Mouse (Mus musculus) cerebellum, adult 9-11 months (tissue): Measurements from ENCODE around the gene Crybg3.

Experiments used
- DNase-seq: peaks from one replicate; pipeline ENCODE4 v3.0.0; 2022

Crybg3 gene

DNA sequence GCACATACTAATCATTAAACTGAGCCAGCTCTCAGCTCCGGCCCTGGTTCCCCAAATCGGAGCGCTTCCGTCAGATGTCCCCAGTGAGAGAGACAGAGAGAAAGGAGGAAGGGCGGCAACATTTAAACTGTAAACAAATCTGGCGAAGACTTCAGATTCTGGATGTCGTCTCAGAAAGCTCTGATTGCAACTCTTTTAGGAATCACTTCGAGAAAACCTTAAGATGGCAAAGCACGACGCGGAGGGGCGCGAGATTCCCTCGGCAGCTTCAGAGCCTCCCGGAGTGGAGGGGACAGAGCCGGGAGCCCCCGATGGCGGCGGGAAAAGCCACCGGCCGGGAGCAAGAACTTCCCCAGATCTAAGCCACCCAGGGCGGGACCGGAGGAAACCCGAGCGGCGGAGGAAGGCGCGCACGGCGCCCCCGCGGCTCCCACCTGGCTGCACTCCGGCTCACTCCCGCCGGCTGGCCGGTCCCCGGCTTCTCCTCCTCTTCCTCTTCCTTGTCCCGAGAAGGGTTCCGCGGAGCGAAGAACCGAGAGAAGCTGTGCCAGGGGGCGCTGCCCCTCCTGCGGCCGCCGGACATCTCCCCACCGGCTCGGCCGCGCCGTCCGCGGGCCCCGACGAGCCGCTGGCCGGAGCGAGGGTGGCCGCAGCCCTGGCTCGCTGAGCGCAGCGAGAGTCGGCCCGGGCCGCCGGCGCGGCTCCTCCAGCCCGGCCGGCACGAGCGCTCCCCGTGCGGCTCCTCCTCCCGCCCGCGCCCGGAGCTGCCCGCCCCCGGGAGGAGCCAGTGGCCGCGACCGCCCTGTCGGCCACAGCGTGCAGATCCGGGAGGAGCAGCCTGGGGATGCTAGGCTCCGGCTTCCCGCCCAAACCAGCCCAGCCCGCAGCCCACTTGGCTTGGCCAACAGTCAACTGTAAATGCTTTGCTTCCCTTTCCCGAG, at the start of gene Crybg3:
TSS of gene Crybg3 (minus strand) at position 669 of the 941 bp plus-strand sequence.
- DNase-seq, result peak; percentile 55

DNA sequence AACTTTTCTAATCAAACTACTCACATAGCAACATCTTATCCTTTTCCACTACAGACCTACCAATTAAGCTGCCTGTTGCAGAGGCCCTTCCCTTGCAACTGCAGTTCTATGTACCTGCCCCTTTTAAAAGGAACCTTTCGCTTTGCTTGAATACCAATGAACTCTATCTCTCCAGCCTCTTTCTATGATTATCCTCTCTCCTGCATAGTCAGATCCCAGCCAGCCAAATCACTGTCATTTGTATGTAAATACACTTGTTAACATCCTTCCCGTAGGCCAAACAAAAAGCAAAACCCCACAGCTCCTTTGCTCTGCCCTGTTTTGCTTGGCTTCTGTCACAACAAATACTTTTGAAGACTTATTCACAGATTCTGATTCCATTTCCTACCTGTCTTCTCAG, 43.0 kb upstream of the Crybg3 start:
- no peak for DNase-seq

DNA sequence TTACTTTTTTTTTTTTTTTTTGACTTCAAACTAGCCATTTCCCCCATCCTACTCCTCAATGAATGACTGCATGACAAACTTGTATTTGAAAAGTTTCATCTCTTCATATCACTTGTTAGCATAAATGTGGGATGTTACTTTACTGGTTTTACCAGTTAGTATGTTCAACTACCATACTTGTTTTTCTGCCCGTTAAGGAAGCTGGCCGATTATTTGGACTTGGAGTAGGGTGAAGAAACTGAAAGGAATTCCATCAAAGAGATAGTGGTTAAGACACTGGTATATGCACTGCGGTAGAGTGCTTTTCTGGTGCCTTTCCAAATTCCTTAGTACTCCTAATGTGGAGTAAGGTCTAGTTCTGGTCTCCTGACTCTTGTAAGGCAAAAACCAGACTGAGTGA, 39.2 kb upstream of the Crybg3 start:
- DNase-seq, result no peak

GRCm38 (mm10) chr16:59639102-59639691, 38.4 kb upstream of the Crybg3 start, which contains the start of gene Arl6:
TSS of gene Arl6 (minus strand) at chr16:59639391.
- peak; percentile 95 for DNase-seq

DNA sequence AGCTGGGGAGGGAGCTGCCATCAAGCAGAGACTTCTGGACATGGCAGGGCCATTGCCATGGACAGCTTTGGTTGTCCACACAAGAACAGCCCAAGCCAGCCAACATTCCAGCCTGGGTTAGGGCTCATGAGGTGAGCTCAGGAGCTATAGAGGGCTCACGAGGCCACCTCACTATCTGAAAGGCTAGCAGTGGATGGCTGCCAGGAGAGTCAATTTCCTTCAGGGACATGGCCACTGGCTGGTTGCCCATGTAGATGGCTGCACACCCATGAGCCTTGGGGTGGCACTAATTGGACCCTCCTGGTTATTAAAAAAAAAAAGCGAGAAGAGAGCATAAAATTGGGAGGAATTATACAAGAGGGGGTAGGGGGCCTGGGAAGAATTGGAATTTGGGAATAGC, 33.8 kb upstream of the Crybg3 start:
- peak; percentile 35 for DNase-seq

DNA sequence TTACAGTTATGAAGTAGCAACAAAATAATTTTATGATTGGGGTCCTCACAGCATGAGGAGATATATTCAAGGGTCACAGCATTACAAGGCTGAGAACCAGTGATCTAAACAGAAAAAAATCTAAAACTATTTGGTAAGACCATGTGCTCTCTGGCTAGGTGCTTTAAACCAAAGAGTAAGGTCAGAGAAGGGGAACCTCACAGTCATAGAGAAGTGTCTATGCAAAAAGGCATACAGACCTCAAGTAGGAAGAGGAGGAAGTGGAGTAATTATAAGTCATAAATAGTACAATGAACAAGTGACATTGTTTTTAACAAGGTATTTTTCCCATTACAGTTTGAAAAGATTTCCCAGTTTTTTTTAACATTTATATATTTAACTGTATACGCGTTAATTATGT, 20.8 kb upstream of the Crybg3 start:
- DNase-seq, result no peak

GRCm38 (mm10) chr16:59617167-59617566, 16.4 kb upstream of the Crybg3 start:
- DNase-seq, result peak; percentile 18

- DNase-seq, result no peak
These were observed 14.9 kb upstream of the Crybg3 start for GRCm38 (mm10) chr16:59615675-59616074.

DNA sequence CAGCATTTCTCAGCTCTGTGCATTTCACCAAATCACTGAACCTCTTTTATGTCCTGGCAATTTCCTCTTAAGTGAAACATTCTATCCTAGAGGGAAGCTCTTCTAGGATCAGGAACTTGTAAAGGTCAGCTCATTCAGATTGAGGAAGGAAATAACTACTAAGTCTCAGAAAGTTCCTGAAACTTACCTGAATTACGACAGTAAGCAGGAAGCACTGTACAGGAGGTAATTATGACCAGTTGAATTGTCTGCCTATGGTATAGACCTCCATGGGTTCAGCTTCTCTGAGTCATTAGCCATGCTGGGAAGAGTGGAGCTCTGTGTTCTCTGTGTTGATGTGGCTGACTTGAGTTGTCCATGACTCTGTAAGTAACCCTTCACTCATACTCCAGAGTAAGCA, 10.0 kb upstream of the Crybg3 start:
- DNase-seq, result no peak

GRCm38 (mm10) chr16:59604078-59604781, 3.5 kb upstream of the Crybg3 start:
- no peak for DNase-seq

GRCm38 (mm10) chr16:59599411-59600265, 1.1 kb downstream of the Crybg3 start:
- DNase-seq, result no peak

DNA sequence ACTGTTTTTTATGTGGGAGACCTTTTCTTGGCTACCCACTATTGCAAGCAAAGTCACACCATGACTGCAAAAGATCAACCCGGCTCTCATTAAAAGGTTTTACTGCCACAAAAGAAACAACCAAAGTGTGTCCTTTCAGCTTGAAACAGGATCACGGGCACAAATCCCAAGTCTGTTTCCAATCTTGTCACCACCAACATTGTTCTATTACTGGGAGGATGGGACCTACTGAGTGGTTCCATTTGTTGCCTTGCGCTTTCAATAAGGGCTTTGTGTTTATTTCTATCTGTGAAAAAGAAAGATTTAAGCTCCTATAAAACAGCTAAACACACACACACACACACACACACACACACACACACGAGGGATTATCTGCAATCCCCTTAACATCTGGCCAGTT, 1.8 kb downstream of the Crybg3 start:
- no peak for DNase-seq

- no peak for DNase-seq
These were observed 3.5 kb downstream of the Crybg3 start for GRCm38 (mm10) chr16:59597256-59597655.

DNA sequence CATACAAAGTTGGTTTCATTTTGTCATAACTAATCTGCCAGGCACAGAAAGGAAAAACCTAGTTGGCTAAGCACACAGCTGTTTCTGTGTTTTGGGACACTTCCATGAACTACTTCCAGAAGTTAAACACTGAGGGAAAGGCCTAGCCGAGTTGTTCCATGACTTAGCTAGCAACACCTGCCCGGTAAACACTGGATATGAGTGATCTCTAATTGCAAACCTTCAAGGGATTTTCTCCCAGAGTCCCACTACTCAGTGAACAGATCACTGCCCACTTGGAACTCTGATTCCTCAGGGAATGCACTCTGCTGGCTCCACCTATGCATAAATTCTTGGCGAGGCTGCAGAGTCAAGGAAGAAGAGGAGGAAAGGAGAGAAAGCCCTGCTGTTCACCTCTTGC, 6.1 kb downstream of the Crybg3 start:
- DNase-seq, result no peak

- DNase-seq, result no peak
These were observed 10.0 kb downstream of the Crybg3 start for GRCm38 (mm10) chr16:59590790-59591189.

DNA sequence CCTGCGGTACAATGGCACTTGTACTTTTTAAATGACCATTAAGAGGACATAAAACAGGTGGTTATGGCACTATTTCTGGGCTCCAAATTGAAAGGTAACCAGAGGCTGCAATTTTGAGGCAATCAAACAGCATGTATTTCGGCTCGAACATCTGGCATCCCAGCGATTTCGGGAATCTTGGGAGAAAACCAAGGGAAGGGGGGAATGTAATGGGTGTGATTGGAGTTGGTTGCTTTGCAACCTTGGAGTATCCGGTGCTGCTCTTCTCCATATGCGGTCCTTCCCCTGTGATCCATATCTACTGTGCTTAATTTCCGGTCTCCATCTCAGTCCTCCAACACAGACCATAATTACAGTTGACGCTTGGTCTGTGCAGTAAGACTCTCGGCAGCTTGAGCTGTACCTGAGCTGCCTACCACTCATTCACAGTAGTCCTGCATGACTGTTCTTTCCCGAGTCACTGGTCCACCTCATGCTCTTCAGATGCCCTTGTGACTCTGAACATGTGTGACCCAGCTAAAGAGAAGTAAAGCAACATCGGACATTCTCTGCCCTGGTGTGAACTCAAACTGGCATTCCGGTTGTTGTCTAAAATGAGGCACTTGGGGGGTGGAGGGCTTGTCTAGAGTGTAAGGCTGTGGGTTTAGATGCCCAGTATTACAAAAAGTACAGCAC, 12.3 kb downstream of the Crybg3 start:
- no peak for DNase-seq

- no peak for DNase-seq
These were observed 13.0 kb downstream of the Crybg3 start for GRCm38 (mm10) chr16:59587816-59588215.

- DNase-seq, result no peak
These were observed 13.9 kb downstream of the Crybg3 start for GRCm38 (mm10) chr16:59586911-59587310.

DNA sequence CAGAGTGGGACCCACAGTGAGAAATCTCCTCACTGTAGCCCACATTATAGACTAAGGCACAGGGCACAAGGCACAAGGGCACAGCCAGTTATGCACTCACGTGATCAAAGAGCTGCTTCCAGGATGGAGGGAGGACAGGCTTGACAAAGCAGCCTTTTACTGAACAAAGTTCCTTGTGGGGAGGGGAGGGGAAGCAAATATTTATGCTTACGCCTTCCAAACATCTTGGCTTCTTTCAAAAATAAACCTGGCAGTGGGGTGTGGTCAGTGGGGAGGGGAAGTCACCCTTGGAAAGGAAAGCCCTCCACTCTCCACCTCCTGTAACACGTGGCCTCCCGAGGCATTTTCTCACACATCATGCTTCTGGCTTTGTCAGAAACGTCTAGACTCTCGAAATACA, 14.5 kb downstream of the Crybg3 start:
- no peak for DNase-seq

DNA sequence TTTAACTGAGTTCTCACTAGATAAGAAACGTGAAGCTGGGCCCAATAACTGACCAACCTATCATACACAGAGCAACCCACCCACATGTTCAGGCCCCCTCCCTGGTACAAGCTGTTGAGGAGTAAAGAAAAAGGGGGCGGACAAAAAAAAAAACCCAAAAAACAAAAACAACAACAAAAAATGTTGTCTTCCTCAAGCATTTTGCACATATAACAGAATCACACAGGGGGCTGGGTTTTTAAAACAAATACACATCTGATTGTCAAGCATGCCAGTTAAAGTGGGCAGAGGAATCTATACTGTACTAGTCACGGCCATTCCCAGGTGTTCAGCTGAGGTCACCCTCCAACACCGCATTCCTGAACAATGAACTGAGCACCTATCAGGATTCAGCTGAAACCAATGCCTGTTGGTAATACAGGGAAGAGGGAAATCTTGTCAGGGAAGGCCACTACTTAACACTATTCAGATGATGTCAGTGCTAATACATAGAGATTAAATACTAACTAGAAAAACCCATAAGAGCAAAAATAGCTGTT, 15.0 kb downstream of the Crybg3 start:
- no peak for DNase-seq

- DNase-seq, result no peak
These were observed 17.3 kb downstream of the Crybg3 start for GRCm38 (mm10) chr16:59583515-59583914.

DNA sequence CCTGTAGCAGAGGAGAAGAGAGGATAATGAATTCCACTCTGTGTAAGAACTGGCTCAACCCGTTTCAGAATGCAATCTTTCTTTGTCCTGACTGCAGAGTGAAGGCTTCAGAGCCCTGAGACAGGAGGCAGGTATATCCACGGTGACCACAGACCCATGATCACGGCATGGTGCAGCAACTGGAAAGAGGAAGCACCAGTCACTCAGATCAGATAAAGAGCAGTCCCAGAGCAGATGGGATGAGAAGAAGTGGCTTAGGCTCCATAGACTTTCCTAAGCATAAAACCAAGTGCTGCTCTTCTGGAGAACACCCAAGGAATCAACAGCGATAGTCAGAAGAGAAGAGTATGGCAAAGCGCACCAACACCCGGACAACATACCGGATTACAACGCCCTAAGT, 21.5 kb downstream of the Crybg3 start:
- DNase-seq, result no peak
